Mouse (Mus musculus) cerebellum, adult (tissue): ENCODE results near the gene Lgi1.

Source experiments
- ATAC-seq: cut with Nextera tagmentation; 2 replicates; pipeline ENCODE4 v1.9.2; 2017; ENCODE audit warnings: mild to moderate bottlenecking, moderate library complexity, mixed read lengths; ENCODE audit not compliant: insufficient number of reproducible peaks, low FRiP score, low TSS enrichment

Lgi1 gene

DNA sequence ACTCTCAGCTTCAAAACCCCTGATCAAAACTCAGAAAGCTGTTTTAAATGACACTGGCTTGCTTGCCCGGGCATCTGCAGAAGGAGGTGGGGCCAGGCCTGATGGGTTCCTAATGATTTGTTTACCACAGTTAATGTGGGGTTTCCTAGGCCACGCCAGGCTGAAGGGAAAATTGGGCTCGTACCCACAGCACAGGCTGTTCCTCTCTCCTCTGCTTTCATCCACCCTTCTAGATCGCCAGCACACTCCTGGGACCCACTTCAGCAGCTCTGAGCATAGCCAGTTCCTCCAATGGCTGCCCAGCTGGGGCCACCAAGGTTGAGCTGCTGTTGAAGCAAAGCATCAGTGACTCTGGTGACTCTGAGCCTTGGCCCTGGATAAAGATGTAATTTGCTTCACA is 4.0 kb upstream of the Lgi1 start:
- ATAC-seq, result no peak

DNA sequence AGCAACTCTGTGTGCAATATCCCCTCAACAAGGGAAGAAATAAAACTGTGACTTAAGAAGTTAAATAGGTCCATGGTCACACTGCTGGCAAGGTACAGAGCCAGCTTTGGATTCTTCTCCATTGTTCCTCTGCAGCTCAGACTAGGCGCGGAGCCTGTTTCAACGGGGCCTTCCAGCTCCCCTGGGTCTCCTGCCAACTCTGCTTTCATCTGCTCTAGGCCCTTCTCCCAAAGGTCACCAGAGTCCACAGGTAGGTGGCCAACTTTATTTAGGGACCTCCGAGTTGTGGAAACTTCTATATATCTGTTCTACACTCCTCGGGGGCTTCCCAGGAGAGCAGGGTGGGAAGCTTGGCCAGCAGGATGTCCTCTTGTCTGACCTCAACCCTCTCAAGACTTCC is 3.0 kb upstream of the Lgi1 start:
- no peak for ATAC-seq

DNA sequence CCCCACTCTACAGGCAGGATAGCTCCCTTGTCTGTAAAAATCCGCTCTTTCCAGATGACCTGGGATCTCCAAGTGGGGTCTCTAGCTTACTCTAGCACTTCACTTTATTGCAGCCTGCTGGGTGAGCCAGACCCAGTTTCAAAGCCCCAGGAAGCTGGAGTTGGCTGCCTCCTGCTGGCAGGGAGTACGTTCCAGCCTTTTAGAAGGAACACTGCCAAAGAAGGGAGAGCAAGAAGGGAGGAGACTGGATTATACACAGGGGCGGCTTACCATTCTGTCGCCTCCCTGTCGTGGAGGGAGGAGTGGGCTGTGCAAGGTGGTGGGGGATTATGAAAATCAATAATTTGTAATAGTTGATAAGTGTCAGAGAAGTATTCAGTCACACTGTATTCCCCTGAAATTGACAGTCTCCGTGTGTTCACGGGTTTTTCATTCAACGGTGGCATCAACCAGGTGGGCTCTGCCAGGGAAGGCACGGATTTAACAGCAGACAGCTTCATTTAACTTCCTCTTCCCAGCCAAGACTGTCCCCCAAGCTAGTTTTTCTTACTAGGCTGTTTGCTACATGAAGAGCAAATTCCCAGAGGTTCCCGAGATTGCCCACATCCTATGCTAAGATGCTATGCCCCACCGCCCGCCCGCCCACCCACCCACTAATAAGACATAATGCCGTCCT is 369 bp upstream of the Lgi1 start:
- ATAC-seq, result peak; percentile 42

DNA sequence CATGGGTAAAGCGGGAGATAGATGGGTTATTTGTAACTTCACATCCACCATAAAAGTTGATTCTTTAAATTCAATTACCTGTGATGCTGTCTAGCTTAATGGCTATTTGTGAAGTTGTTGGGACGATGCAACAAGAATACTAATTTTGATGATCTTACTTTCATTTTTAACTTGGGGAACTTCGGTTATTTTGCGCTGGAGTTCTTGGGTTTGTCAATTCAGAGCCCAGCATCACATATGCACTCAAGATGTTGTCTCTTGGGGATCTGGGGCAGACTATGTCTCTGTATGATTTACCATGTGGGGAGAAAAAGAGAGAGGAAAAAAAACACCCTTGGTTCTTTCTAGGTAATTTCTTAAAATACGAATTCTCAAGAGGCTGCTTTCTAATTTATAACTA is 1.4 kb downstream of the Lgi1 start:
- ATAC-seq, result no peak

DNA sequence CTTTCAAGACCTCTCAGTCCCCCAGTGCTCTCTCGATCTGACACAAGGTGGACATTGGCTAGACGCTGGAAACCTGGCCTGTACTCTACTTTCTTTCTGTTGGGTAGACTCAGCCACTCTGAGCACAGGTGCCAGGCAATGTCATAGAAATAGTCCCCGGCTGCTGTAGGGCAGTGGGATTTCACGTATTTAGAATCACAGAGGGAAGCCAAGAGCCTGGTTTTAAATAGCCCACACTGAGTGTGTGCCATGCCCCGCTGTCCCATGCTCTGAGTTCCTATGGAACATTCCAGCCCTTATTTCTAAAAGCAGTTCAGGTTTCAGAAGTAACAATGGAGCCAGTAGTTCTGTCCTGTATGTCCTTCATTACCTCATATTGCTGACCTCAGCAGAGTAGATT is 3.1 kb downstream of the Lgi1 start:
- no peak for ATAC-seq

DNA sequence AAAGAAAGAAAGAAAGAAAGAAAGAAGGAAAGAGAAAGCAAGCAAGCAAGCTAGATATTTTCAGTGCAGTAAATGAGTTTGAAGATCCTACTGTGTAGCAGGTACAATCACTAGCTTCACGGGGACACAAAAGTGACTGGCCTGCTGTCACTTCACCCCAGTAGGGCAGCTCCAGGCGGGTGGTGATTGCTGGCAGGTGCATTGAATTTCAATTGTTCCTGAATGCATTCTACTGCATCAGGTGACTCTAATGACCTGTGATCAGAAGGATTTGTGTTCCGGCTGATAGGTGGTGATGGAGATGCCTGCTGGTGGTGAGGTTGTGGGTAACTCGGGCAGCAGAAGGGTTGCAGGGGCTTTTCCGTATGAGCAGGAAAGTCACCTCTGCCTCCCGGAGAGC is 6.7 kb downstream of the Lgi1 start:
- ATAC-seq, result 0 out of 2 replicates have a peak, but pooled peaks have one; percentile 42

DNA sequence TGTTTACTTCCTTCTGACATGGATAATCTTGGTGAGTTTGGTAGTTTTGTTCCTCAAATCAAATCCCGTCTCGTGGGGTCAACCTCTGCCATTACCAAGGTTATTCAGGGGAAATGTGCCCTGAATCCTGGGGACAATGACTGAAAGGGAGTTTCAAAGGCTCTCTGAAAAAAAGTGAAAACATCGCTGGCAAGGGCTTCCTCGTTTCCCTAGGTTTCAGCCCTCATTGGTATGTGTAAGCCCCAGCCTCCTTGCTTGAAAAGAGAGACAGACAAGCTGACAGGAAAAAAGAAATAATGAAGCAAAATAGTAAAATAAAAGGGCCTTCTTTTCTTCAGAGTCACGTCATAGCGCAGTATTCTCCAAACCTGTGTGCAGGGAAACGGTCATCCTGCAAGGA is 9.5 kb downstream of the Lgi1 start:
- ATAC-seq, result no peak

DNA sequence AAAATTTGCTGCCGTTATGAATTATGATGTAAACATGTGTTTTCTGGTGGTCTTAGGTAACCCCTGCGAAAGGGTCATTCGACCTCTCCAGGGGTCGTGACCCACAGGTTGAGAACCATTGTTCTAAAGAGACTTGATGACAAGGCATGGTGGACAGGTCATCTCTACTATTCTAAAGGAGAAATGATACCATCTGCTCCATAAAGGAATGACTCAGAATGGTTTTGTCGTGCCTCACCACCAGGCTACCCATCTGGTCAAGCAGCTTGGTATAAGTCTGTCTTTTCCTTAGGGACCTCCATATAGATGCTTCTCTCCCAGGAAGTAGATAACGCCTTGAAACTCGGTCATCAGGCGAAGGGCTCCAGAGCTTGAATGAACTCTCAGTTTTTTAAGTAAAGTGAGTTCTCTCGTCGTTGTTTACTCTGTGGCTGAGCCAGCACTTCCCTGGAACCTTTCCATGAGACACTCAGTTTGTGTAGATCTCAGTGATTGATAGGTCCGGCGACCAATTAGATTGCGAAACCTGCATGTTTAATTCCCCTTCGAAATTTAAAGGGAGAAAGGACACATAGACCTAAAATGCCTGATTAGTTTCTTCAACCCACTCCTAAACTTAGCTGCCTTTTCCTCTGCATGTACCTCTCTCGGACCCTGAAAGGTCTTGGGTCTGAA is 10.5 kb downstream of the Lgi1 start:
- no peak for ATAC-seq

DNA sequence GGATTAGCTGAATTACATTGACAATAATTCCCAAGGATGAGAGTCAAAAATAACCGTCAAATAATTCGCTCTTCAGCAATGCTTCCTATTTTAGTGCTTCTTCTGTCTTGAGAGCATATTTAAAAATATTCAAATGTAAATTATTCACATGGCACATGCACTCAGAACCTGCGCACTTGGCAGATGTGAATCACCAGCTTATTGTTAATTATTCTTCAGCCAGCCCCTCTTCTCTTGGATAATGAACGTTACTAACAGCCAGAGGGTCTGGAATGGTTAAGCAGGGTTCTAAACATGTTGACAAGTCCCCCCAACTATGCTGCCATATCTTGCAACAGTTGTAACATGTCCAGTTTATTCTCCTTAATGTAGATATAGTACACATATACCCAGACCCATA is 11.9 kb downstream of the Lgi1 start:
- ATAC-seq, result no peak

DNA sequence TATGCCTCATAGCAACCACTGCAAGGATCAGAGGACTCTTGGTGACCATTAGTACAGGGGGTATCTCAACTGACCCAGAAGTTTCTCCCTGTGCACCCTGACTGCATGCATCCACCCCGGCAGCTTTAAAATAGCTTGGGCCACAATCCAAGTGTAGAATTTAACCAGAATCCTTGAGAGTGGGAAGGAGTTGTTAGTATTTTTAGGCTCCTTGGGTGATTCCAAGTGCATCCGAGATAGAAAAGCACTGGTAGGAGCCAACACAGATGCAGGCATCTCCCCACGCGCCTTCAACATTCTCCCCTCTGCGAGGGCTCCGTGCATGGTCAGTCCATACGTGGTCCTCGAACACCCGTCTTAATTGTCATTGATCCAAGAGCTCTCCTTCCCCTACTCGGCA is 15.9 kb downstream of the Lgi1 start:
- 0 out of 2 replicates have a peak, but pooled peaks have one; percentile 26 for ATAC-seq

DNA sequence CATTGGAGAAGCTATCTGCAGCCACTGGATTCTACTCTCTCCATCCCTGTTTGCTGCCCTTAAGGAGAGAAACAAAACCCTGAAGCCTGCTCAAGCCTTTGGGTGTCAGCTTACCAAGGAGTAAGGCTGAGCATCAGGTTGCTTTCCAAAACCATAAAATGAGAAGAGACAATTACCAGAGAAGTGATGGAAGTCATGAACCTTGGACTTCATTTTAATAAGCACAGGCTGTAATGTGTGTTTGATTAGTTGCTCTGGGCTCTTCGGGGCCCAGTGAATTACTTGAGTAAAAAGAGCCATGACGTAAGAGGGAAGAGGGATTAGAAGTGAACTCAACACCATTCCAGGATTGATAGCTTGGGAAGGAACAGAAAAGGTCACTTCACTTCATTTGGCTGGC is 18.1 kb downstream of the Lgi1 start:
- ATAC-seq, result no peak

DNA sequence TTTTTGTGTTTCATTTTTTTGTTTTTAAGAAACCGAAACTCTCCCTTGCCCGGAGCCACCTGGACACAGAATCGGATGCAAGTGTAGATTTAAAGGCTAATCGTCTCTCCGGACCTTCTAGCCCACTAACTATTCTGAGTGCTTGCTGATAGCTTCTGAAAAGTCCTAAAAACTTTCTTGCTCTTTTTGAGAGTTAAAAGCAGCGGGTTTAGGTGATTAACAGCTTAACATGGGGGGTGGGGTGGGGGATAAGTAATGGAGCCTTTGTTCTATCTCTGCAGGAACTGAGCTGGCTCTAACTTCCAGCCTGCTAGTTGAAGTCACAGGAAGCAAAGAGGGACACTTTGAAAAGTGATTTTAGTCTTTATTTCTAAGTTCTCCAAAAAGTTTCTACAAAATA is 24.2 kb downstream of the Lgi1 start:
- ATAC-seq, result no peak

DNA sequence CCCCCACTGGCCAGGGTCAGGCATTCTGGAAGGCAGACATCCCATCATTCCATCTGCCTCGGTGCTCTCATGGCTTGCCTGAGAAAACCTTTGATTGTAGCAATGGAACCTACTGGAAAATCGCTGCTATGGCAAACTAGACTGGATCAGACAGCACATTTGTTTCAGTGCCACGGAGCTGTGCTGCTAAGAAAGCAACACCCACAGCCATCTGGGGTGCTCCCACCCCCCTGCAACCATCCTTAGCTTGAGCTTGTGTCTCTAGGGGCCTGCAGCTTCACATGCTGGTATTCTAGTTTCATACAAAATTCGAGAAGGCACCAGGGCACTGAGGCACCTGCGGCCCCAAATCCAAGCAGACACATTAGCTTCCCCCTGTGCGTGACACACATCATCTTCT is 27.1 kb downstream of the Lgi1 start:
- no peak for ATAC-seq

DNA sequence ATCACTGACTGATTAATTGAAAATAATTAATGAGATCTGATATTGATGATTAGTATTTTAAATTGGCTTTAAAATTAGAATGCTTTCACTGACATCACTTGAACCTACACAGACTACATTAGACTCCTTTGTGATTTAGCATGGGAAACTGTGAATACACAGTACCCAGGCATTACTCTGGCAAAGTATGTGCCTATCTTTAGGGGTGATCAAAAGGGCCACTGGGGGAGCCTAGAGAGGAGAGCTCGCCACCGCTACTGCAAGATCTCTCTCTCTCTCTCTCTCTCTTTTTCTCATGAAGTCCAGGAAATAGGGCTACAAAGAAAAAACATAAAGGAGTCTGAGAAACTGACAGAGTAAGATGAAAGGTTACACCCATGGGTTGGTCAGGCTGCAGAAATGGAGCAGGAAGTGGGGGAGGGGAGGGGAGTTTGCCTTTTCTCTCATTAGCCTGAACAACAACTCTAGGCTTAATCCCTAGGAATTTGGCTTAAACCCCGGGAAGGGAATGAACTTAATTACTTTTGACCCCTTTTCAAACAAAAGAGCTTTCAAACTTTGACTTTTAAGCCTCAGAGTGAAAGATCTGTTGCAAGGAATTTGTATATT is 33.8 kb downstream of the Lgi1 start:
- no peak for ATAC-seq

DNA sequence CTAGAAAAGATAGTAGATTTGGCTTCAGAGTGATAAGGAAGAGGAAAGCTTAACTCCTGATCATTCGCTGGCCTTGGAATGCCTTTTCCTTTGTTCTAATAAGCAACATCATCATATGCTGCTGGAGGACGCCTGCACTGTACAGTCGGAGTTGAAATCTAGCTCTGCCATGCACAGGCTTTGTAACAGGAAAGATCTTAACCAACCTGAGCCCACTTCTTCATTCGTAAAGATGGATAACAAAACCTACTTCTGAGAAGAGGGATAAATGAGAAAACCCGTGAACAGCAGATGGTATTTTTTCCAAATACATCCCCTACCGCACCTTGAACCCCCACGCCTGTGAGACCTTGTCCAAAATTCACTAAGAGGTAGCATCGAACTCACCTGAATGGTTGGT is 43.8 kb downstream of the Lgi1 start:
- no peak for ATAC-seq

DNA sequence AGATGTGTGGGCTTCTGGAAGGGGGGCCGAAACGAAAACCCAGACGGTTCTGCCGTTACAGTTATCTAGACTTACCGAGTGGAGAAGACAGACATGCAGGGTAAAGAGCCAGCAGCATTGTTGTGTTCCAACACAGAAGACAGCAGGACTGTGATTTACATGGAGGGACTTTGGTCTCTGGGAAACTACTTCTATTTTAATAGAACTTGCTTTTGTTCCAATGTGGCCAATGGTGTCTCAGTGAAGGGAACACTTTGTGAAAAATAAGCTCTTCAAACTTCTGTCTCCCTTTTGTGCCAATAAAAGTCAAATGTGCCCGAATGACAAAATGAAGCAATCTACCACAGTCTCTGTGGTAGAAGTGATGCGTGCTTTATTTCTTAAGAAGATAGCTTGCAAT is 50.8 kb downstream of the Lgi1 start:
- no peak for ATAC-seq

DNA sequence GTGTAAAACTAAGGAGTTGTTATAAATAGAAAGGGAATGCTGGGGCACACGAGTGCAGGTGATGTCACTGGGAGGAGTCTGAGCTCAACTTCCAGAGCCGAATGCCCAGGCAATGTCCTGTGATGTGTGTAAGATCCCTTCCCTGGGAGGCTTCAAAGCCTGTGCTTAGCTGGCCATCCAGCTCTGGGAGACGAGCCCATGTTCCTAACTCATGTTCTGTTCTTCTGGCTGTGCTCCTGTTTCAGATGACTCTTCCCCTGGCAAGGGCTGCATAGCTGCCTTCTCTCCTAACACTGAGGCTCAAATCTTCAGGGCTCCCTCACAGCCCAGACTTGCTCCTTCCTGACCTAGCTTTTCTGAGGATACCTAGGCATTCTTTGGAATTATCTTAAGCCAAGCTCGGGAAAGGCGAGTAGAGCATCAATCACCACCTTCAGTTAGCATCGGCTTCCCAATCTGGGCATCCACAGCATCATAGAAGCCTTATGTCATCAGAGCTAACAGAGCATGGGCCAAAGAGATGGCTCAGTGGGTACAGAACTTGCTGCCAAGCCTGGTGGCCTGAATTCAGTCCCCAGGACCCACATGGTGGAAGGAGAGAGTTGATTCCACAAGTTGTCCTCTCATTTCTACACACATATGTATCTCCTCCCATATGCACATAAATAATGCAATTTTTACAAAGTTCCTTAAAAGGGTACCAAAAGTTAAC is 52.4 kb downstream of the Lgi1 start:
- ATAC-seq, result peak; percentile 85

DNA sequence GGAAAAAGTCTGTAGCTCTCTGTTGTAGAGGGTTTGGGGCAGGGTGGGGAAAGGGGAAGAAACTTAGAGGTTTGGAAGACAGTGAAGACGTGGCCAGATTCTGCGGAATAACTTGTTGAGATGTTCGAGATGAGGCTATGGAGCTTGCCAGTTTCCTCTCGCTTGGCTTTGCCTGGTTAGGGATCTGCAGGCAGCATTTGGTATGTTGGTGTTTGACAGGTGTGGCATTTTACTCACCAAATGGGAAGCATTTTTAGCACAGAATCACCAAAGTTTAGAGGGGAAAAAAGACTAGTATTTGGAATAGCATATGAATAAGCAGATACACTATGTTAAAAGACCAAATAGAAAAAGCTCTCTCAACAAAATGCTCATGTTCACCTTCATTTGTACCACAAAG is 54.0 kb downstream of the Lgi1 start:
- no peak for ATAC-seq

DNA sequence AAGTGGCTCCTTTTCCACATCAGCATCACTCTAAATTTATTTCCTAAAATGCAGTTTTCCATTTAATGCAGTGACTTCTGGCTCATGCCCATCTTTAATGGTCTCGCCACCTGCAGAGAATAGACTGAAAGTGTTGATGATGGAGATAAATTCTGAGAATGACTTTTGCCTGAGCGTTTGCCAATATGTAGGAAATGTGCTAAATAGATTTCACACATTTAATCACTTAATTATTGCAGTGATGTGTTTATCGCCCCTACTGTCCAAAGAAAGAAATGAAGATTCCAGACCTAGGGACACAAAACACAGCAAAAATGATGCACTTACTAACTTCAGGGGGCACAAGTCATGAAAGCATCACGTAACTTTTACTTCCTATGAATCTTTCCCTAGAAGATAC is 54.8 kb downstream of the Lgi1 start:
- ATAC-seq, result no peak

DNA sequence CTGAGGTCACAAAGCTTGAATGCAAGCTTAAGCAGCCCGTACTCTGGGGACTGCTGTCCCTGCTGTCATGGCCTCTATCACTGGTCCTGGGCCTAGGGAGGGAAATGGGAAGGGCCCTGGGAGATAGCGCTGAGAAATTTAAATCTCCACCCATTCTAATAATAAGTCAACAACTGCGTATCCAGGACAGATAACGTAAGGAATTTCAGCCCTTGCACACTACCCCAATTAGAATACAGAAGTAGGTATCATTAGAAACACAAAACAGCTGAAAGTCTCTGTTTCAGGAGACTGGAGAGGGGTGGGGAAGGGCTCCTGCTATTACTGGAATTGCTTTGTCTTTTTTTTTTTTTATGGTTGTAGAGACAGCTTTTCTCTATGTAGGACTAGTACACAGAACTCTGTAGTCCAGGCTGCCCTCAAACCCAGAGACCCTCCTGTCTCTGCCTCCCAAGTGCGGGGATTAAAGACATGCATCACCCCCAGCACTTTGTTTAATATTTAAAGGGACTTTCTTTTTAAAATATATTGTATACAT is 56.4 kb downstream of the Lgi1 start:
- ATAC-seq, result no peak

DNA sequence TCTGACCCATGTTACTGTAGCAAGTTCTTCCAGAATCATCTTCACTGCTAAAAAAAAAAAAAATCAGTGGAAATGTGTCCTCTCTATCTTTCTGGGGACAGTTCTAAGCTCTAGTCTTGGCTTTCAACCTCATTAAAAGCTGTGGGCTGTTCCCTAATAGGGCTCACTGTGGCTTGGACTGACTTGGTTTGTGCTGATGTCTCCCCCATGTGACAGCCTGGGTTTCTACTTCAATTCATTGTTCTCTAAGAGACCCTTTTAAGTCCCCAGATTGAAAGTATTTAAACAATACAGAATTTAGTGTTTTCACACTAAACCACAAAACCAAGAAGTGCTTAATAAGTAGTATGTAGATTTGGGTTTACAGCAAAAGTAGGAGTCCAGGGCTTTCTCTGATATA is 59.4 kb downstream of the Lgi1 start:
- ATAC-seq, result no peak
